Mouse (Mus musculus) ES-Bruce4 (cell line): ENCODE measurements around the gene Mcfd2.

Source experiments
- CTCF ChIP-seq: IDR thresholded peaks from one replicate; pipeline ENCODE4 v1.8.1; 2011; ENCODE audit warnings: low read depth, low read length
- EP300 ChIP-seq: IDR thresholded peaks from 2 replicates; pipeline ENCODE4 v1.6.1; 2011; ENCODE audit warnings: low read depth, low read length; ENCODE audit not compliant: insufficient read depth
- POLR2A ChIP-seq: IDR thresholded peaks from one replicate; pipeline ENCODE4 v1.8.1; 2011; ENCODE audit warnings: low read length; ENCODE audit not compliant: insufficient read depth

DNA sequence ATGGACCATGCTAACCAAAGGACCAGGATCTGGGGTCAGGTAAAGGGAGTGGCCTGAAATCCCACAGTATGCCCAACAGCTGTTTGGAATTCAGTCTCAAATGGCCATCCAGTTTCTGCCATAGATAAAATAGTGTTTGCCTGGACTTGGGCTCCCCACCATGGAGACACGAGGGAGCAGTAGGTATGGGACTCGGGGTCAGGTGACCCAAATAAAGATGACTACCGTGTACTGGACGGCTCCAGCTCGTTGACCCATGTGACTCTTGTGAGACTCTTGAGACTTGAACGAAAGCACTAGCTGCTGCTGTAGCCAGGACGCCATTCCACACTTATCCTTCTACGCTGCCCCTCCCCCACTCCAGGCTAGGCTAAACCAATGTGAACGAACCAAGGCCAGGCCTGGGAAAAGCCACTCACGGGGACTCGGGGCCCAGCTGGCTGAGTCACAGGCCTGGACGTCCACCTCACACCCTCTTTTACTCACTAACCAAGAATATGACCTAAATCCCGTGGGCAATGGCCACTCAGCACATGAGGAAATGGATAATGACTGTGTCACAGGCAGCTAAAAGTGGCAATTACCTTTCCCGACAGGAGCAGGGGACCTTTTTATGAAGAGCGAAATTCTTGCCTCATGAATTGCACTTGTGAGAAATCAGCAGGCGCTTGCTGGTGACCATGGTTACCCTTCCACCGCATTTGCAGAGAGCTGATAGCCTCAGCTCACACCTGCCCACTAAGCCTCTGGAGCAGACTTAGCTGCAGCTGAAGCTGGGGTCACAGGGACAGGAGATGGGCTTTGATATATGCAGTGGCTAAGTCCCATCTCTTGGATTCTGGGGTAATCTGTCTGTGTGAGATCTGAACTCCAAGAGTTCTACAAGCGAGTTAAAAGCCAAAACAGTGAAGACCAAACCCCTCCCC is 28.7 kb downstream of the Mcfd2 start:
- TF ChIP-seq EP300, result no peak
- TF ChIP-seq POLR2A, result no peak
- no peak for TF ChIP-seq CTCF
